Mouse (Mus musculus): ENCODE measurements at regions not wholly inside any gene's neighbourhood (a gene's known extent, or its start where the extent isn't known, plus 50 kb on each side); places are given as distances from the start of the nearest gene placed in this dataset.

DNA sequence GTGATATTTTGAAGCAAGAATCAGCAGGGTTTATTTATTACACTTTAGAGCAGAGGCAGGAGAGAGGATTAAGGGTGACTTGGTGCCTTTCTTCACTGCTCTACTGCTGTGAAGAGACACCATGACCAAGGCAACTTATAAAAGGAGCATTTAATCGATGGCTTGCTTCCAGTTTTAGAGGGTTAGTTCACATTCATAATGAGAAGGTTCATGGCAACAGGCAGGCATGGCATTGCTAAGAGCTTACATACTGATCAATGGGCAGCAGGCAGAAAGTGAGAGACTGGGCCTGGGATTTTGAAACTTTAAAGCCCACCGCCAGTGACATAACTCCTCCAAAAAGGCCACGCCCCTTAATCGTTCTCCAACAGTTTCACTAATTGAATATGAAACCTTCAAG lies 89.7 kb upstream of the Frmd4a start:
- ChIA-PET CTCF (interaction anchor here in 1 of 4 experiments (0.6 kb wide), 1 partner anchor 161 kb away, joined by 3 read pairs; no protein-coding TSS in a partner anchor), POLR2A (no interaction called here)

DNA sequence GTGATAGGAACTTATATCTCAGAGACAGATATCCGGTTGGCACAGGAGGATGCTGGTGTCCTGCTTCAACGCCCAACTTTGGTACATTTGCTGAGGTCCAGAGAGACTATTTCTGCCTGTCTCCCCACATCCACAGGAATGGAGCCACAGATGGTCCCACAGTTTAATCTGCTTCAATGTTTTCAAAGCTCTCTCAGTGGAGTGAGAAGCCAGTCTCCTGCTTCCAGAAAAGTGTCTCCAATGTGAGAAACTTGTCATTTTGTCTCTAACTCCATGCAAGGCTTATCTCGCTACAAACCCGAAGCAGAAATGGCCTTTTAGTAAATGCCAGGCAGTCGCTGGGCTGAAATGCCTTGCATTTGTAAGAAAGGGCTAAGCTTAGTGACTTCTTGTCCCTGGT lies 86.9 kb upstream of the Frmd4a start:
- POLR2A ChIA-PET = no interaction called here
- CTCF ChIA-PET = no interaction called here

DNA sequence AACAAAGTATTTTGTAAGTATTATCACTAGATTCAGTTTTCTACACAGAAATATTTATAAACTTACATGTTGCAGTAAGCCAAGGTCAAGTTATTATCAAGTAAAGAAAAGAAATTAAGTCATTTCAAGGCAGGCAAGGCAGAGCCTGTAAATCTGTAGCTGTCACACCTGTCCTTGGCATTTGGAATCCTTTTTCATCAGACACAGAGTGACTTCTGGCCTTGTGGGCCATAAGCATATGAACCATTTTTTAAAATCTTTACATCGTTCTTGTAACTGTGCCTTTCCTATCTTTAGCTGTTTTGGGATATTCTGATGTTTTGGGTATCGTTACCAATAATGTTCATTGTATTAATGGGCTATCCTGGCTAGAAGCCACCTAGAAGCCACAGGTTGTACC lies 76.7 kb upstream of the Frmd4a start:
- POLR2A ChIA-PET = no interaction called here
- CTCF ChIA-PET = no interaction called here

DNA sequence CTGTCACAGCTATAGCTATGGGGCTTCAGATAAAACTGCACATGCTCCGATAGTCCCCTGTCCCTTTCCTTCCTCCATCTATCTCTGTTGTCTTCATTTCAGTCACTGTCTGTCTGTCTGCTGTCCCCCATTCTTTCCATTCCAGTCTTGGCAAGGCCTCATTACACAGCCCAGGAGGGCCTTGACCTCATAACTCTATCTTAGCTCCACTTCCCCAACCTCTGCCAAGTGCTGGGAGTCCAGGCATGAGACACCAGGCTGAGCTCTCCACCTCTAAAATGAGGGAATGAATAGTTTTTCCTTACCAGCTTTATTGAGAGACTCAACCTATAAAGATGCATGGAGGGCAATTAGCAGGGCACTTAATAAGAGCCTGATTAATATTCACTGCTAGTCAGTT lies 76.0 kb upstream of the Frmd4a start:
- CTCF ChIA-PET = no interaction called here
- POLR2A ChIA-PET = no interaction called here

DNA sequence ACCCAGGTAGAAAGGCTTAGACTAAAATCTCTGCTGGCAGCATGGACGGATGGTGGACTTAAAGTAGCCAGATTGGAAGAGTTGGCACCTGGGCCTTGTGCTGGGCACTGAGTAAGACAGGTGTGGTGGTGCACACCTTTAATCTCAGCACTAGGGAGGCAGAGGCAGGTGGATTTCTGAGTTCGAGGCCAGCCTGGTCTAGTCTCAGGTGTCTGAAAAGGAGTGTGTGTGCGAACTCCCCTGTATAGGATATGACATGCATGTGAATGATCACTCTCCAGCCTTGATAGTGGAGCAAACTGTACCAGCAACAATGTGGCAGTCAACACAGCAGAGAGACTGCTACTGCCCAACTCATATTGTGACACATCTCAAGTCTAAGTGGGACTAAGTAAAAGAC lies 70.1 kb upstream of the Frmd4a start:
- POLR2A ChIA-PET = no interaction called here
- CTCF ChIA-PET = no interaction called here

DNA sequence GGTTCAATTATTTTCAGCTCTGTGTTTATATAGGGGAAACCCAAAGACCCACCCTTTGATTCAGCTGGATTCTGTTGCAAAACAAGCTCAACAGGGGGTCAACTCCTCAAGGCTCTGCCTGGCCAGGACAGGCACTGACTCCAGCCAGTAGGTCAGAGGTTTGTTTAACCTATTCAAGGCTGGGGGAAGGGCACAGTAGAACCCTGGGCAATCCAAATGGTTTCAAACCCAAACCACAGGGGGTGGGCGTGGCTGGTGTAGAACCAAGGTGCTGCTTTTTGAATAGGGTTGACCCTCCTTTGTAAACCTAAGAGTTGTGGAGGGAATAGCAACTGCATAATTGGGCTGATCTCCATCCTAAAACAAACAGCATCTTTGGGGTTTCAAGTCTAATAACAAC lies 69.2 kb upstream of the Frmd4a start:
- POLR2A ChIA-PET = interaction anchor here in 1 of 4 experiments (0.5 kb wide), 1 partner anchor 40 kb away, joined by 3 read pairs; no protein-coding TSS in a partner anchor
- CTCF ChIA-PET = no interaction called here

DNA sequence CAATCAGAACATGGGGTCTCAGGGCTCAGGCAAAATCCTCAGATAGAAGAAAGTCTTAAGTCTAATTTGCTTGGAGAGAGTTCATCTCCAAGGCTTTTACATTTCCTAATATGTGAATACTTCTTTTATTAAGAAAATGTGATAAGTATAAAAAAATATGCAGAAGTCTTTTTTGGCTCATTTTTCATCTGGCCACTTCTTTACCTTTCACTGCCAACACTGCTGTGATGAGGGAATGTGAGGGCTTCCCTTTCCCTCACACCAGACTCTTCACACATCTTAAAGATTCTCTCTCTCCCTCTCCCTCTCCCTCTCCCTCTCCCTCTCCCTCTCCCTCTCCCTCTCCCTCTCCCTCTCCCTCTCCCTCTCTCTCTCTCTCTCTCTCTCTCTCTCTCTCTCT lies 60.0 kb upstream of the Frmd4a start:
- CTCF ChIA-PET = no interaction called here
- POLR2A ChIA-PET = no interaction called here

DNA sequence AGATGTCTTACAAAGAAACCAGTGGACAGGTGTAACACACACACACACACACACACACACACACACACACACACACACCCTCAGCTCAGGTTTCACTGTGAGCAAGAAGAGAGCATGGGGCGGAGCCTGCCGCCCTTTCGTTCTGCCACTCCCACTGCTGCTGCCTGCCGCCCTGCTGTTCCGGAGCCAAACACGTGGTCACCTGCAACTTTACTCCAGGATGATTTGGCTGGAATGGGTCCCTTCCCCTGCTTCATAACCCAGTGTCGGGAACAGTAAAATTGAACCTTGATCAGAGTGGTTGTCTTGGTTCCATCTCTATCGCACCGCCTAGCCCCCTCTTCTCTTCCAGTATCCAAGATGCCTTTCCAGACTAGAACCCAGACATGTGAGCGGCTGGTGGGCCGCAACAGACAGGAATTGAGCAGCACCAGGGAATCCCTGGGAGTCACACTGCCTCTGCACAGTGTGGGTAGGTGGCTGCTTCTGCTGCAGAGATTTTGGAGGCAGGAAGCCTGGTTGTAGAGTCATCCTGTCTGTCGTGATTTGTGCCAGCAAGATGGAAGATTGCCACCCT lies 59.4 kb upstream of the Frmd4a start:
- ChIA-PET CTCF (no interaction called here), POLR2A (interaction anchor here in 1 of 4 experiments (0.6 kb wide), 1 partner anchor 260 kb away, joined by 3 read pairs; no protein-coding TSS in a partner anchor)

DNA sequence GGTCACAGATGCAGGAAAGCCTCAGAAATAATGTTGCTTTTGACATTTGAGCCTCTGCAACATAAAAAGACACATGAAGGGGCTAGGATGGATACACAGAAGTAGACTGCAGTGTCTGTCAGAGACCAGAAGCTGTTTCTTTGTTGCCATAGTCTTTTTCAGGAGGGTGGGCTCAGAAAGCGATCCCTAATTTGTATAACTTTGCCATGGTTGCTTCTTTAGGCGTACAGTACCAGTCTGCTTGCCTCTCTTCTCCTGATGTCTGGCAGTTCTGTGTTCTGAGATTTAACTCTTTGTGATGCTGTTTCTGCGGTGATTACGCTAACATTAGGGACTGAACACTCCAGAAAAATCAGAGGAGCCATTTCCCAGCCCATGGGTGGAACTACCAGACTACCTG lies 58.8 kb upstream of the Frmd4a start:
- CTCF ChIA-PET = no interaction called here
- POLR2A ChIA-PET = no interaction called here

DNA sequence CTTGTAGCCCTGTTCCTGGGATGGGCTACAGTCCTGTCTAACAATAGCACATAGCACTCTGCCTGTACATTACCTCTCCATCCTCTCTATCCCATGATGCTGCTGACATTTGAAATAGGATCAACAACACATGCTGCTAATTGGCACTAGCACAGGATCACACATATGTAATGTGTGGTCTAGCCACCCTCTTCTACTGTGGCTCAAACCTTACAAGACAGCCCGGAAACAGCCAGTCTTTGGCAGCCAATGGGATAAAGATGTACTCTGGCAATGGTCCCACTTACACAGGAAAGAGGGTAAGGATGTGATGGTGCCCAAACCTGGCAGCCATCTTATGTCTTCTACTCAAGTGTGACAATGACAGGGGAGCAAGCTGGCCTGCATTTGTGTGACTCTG lies 58.3 kb upstream of the Frmd4a start:
- CTCF ChIA-PET = no interaction called here
- POLR2A ChIA-PET = no interaction called here

DNA sequence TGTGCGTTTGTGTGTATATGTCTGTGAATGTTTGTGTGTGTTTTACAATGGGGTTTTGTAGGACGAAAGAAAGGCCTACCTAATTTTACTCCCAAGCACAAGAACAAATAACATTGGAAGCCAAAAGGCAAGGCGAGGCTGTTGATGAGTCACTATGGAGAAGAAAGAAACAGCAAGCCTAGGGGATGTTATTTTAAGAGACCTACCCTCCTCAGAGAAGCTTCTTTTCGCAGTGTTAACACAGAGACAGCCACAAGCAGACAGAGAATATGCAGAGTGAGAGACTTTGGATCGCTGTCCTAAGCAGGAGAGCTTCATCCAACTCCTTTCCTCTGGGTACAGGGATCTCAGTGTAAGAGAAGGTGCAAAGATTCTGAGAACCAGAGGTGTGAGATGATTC lies 57.3 kb upstream of the Frmd4a start:
- ChIA-PET POLR2A (no interaction called here), CTCF (no interaction called here)

DNA sequence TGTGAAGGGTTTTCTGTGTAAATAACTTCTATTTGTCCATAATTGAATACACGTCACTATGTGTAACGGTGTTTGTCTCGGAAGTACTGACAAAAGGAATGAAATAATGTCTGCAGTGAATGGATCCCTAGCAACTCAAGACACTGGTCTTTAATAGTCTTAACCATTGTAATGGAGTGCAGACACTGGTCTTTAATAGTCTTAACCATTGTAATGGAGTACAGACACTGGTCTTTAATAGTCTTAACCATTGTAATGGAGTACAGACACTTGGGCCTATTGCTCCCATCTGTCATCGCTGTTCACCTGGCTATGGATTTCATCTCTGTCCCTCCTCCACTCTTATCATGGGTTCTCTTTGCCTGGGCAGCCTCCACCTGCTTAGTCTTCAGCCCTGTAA lies 53.2 kb upstream of the Frmd4a start:
- ChIA-PET POLR2A (no interaction called here), CTCF (no interaction called here)

Data from embryonic stem cell, embryonic (primary cell).